Mouse (Mus musculus): ENCODE measurements around the gene Tcirg1.

GRCm38 (mm10) chr19:3931716-3932115 is 24.8 kb upstream of the Tcirg1 start:
- TF ChIP-seq CTCF (IDR thresholded peaks at IDR 0.05; ENCODE audit: borderline replicate concordance, insufficient read depth, low read depth, low read length): no peak
- TF ChIP-seq POLR2A (IDR thresholded peaks at IDR 0.05; ENCODE audit: borderline replicate concordance, insufficient read depth, low read length): no peak
